Mouse (Mus musculus): Measurements from ENCODE around the gene Tifa.

Tifa gene

GRCm38 (mm10) chr3:127789500-127790191 lies at the start of gene Tifa:
Tifa (plus strand) TSS chr3:127789805.
- in situ Hi-C loops (cut with MboI), result no loop called here

- in situ Hi-C loops (cut with MboI), result no loop called here
These were observed 48.1 kb upstream of the Tifa start for GRCm38 (mm10) chr3:127741473-127741872.

GRCm38 (mm10) chr3:127743614-127744365 lies 45.8 kb upstream of the Tifa start:
- in situ Hi-C loops (cut with MboI), result no loop called here

- in situ Hi-C loops (cut with MboI), result no loop called here
These were observed 44.1 kb upstream of the Tifa start for GRCm38 (mm10) chr3:127745504-127745903.

- in situ Hi-C loops (cut with MboI), result no loop called here
These were observed 43.5 kb upstream of the Tifa start for GRCm38 (mm10) chr3:127745911-127746640.

- in situ Hi-C loops (cut with MboI), result no loop called here
These were observed 41.0 kb upstream of the Tifa start for GRCm38 (mm10) chr3:127748644-127749043.

- in situ Hi-C loops (cut with MboI), result no loop called here
These were observed 40.3 kb upstream of the Tifa start for GRCm38 (mm10) chr3:127749266-127749665.

GRCm38 (mm10) chr3:127749981-127750562 lies 39.5 kb upstream of the Tifa start:
- in situ Hi-C loops (cut with MboI), result loop anchor here (25.0 kb wide), 1 partner anchor 113 kb away; the partner anchor contains the start of gene Neurog2

GRCm38 (mm10) chr3:127756458-127756857 lies 33.1 kb upstream of the Tifa start:
- in situ Hi-C loops (cut with MboI), result loop anchor here (25.0 kb wide), 1 partner anchor 119 kb away; the partner anchor contains the start of gene Neurog2

- in situ Hi-C loops (cut with MboI), result loop anchor here (25.0 kb wide), 1 partner anchor 121 kb away; the partner anchor contains the start of gene Neurog2
These were observed 31.7 kb upstream of the Tifa start for GRCm38 (mm10) chr3:127757886-127758301.

- in situ Hi-C loops (cut with MboI), result loop anchor here (25.0 kb wide), 1 partner anchor 122 kb away; the partner anchor contains the start of gene Neurog2
These were observed 30.8 kb upstream of the Tifa start for GRCm38 (mm10) chr3:127758806-127759205.

- in situ Hi-C loops (cut with MboI), result loop anchor here (25.0 kb wide), 1 partner anchor 122 kb away; the partner anchor contains the start of gene Neurog2
These were observed 30.4 kb upstream of the Tifa start for GRCm38 (mm10) chr3:127759212-127759611.

- in situ Hi-C loops (cut with MboI), result loop anchor here (25.0 kb wide), 1 partner anchor 125 kb away; the partner anchor contains the start of gene Neurog2
These were observed 27.2 kb upstream of the Tifa start for GRCm38 (mm10) chr3:127762403-127762802.

GRCm38 (mm10) chr3:127763076-127763612 lies 26.5 kb upstream of the Tifa start:
- in situ Hi-C loops (cut with MboI), result loop anchor here (25.0 kb wide), 1 partner anchor 126 kb away; the partner anchor contains the start of gene Neurog2

GRCm38 (mm10) chr3:127764541-127764940 lies 25.1 kb upstream of the Tifa start:
- in situ Hi-C loops (cut with MboI), result loop anchor here (25.0 kb wide), 1 partner anchor 127 kb away; the partner anchor contains the start of gene Neurog2

GRCm38 (mm10) chr3:127765971-127766370 lies 23.6 kb upstream of the Tifa start:
- in situ Hi-C loops (cut with MboI), result loop anchor here (25.0 kb wide), 1 partner anchor 129 kb away; the partner anchor contains the start of gene Neurog2

- in situ Hi-C loops (cut with MboI), result loop anchor here (25.0 kb wide), 1 partner anchor 132 kb away; the partner anchor contains the start of gene Neurog2
These were observed 20.5 kb upstream of the Tifa start for GRCm38 (mm10) chr3:127769146-127769545.

GRCm38 (mm10) chr3:127780021-127780644 lies 9.5 kb upstream of the Tifa start, which contains the start of gene Alpk1:
Alpk1 (minus strand) TSS chr3:127780527.
- in situ Hi-C loops (cut with MboI), result no loop called here

- in situ Hi-C loops (cut with MboI), result no loop called here
These were observed 8.7 kb upstream of the Tifa start for GRCm38 (mm10) chr3:127780921-127781320.

GRCm38 (mm10) chr3:127782921-127783320 lies 6.7 kb upstream of the Tifa start:
- in situ Hi-C loops (cut with MboI), result no loop called here

Measured in mature B cell (primary cell).